Mouse (Mus musculus) hindbrain, embryonic 16.5 days (tissue): ENCODE measurements around the gene Fcf1. TPM values are rescaled to one million over a fixed set of nuclear protein-coding genes. Genes with fewer than 3 reads are reported as not detected.

Experiments used
- ATAC-seq: fragments of 200-750 bp; cut with Nextera tagmentation; 2 replicates; pipeline ENCODE4 v1.8.0; 2017; ENCODE audit warnings: moderate TSS enrichment, moderate library complexity
- H3K27ac ChIP-seq: fragments of 300-500 bp; sonication (generic); 2 replicates; pipeline ENCODE4 v1.5.1; 2014; ENCODE audit warnings: low read depth, mild to moderate bottlenecking, control low read depth, low read length, moderate library complexity
- H3K27me3 ChIP-seq: fragments of 300-500 bp; sonication (generic); replicated peaks from 2 replicates; pipeline ENCODE4 v1.6.1; 2014; ENCODE audit warnings: low read length; ENCODE audit not compliant: control insufficient read depth, insufficient read depth
- H3K36me3 ChIP-seq: fragments of 300-500 bp; sonication (generic); 2 replicates; pipeline ENCODE4 v1.6.1; 2014; ENCODE audit warnings: mild to moderate bottlenecking, low read length, moderate library complexity, mixed read lengths; ENCODE audit not compliant: control insufficient read depth, insufficient read depth
- H3K4me1 ChIP-seq: fragments of 300-500 bp; sonication (generic); 2 replicates; pipeline ENCODE4 v1.6.1; 2014; ENCODE audit warnings: low read depth, low read length; ENCODE audit not compliant: control insufficient read depth, insufficient read depth
- H3K4me2 ChIP-seq: fragments of 300-500 bp; sonication (generic); 2 replicates; pipeline ENCODE4 v1.6.1; 2014; ENCODE audit warnings: mild to moderate bottlenecking, low read length, control low read depth, moderate library complexity
- H3K4me3 ChIP-seq: fragments of 300-500 bp; sonication (generic); 2 replicates; pipeline ENCODE4 v1.5.1; 2014; ENCODE audit warnings: mild to moderate bottlenecking, low read length, control low read depth, moderate library complexity
- H3K9ac ChIP-seq: fragments of 300-500 bp; sonication (generic); 2 replicates; pipeline ENCODE4 v1.6.1; 2014; ENCODE audit warnings: low read depth, mild to moderate bottlenecking, control low read depth, low read length, moderate library complexity
- H3K9me3 ChIP-seq: fragments of 300-500 bp; sonication (generic); 2 replicates; pipeline ENCODE4 v1.6.1; 2014; ENCODE audit warnings: mild to moderate bottlenecking, low read length, moderate library complexity; ENCODE audit not compliant: control insufficient read depth
- WGBS: fragments of 180-500 bp; shearing (Covaris S2); extraction: QIAGEN DNeasy Blood & Tissue Kit; methylation state at CpG from one replicate; pipeline ENCODE4 v1.1.7; 2014; 5-methylcytosine and 5-hydroxymethylcytosine counted together
- polyA plus RNA-seq: library from polyadenylated mRNA; unstranded; fragments of >200 nt; fragmentation: Nextera tagmentation; extraction: Ambion mirVana; gene quantifications from 2 replicates; pipeline ENCODE4 v1.2.1, GENCODE M21; 2015

Gene Fcf1
- polyA plus RNA-seq, 1 experiment from 2014 or later, result 72.8 TPM

DNA sequence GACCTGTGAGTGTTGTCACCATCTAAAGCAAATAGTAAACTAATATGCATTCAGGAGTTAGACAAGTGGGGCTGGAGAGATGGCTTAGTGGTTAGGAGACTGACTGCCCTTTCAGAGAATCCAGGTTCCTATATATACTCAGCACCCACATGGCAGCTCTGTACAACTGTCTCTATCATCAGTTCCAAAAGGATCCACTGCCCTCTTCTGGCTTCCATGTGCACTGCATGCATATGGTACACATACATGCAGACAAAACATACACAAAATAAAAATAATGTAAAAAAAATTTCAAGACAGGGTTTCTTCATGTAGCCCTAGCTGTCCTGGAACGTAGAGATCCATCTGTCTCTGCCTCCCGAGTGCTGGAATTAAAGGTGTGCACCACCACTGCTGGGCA, 62.0 kb downstream of the Fcf1 start:
- Histone ChIP-seq H3K36me3 (peaks cover 24% of the 10 kb centered on the region), H3K9ac (no peak overlapping the region), H3K27me3 (no peaks in the 10 kb centered on the region), H3K4me1 (no peaks in the 10 kb centered on the region), H3K4me3 (no peak overlapping the region), H3K9me3 (no peaks in the 10 kb centered on the region), H3K27ac (no peak overlapping the region), H3K4me2 (no peak overlapping the region)
- ATAC-seq, result no peak
- WGBS, result 99% methylated on average over 2 of the region's 2 CpGs

Other genes with a start within 250 kb of the Fcf1 start
- gene Npc2, start 197.7 kb upstream of the Fcf1 start, polyA plus RNA-seq, result 57.6 and 59.6 TPM in 2 replicates
- gene Isca2, start 197.6 kb upstream of the Fcf1 start, polyA plus RNA-seq, result 140 and 142 TPM in 2 replicates
- gene Ltbp2, start 94.4 kb upstream of the Fcf1 start, polyA plus RNA-seq, result 0.20 and 0.31 TPM in 2 replicates
- 29.3 and 36.0 TPM in 2 replicates for gene Arel1, start within 50 bp of the Fcf1 start, polyA plus RNA-seq
- gene Ylpm1, start 25.4 kb downstream of the Fcf1 start, polyA plus RNA-seq, result 28.7 and 29.7 TPM in 2 replicates
- gene Prox2, start 139.9 kb downstream of the Fcf1 start, polyA plus RNA-seq, result 1.2 and 1.6 TPM in 2 replicates
- gene Dlst, start 139.9 kb downstream of the Fcf1 start, polyA plus RNA-seq, result 122 and 129 TPM in 2 replicates
- 39.0 and 39.4 TPM in 2 replicates for gene Rps6kl1, start 180.4 kb downstream of the Fcf1 start, polyA plus RNA-seq
- 11.7 and 13.1 TPM in 2 replicates for gene Pgf, start 206.9 kb downstream of the Fcf1 start, polyA plus RNA-seq
- 80.1 and 82.3 TPM in 2 replicates for gene Eif2b2, start 248.6 kb downstream of the Fcf1 start, polyA plus RNA-seq